Mouse (Mus musculus) midbrain, embryonic 10.5 days (tissue): ENCODE measurements around the gene Emc7. TPM values are rescaled to one million over a fixed set of nuclear protein-coding genes. Genes with fewer than 3 reads are reported as not detected.

Experiments
- DNase-seq: peaks from one replicate; pipeline ENCODE4 v3.0.0-alpha.2; 2017; ENCODE audit warnings: low spot score
- H3K27ac ChIP-seq: fragments of 300-500 bp; sonication (generic); replicated peaks from 2 replicates; pipeline ENCODE4 v1.5.1; 2016; ENCODE audit warnings: mild to moderate bottlenecking
- H3K27me3 ChIP-seq: fragments of 300-500 bp; sonication (generic); 2 replicates; pipeline ENCODE4 v1.6.1; 2016; ENCODE audit warnings: low read depth, mild to moderate bottlenecking; ENCODE audit not compliant: poor library complexity, severe bottlenecking
- H3K36me3 ChIP-seq: fragments of 300-500 bp; sonication (generic); 2 replicates; pipeline ENCODE4 v1.6.1; 2016; ENCODE audit warnings: mild to moderate bottlenecking, moderate library complexity
- H3K4me1 ChIP-seq: fragments of 300-500 bp; sonication (generic); 2 replicates; pipeline ENCODE4 v1.6.1; 2016
- H3K4me3 ChIP-seq: fragments of 300-500 bp; sonication (generic); 2 replicates; pipeline ENCODE4 v1.5.1; 2016; ENCODE audit warnings: mild to moderate bottlenecking, moderate library complexity
- H3K9me3 ChIP-seq: fragments of 300-500 bp; sonication (generic); replicated peaks from 2 replicates; pipeline ENCODE4 v1.6.1; 2016; ENCODE audit warnings: mild to moderate bottlenecking
- WGBS: fragments of 180-500 bp; shearing (Covaris S2); methylation state at CpG from one replicate; pipeline ENCODE4 v1.1.7; 2016; 5-methylcytosine and 5-hydroxymethylcytosine counted together
- polyA plus RNA-seq: library from polyadenylated mRNA; unstranded; fragments of >200 nt; fragmentation: Nextera tagmentation; extraction: Ambion mirVana; gene quantifications from 2 replicates; pipeline ENCODE4 v1.2.1, GENCODE M21; 2016

Emc7 gene
- polyA plus RNA-seq, 1 experiment from 2014 or later, result 12.3 TPM

GRCm38 (mm10) chr2:112482533-112483333 lies 27.9 kb downstream of the Emc7 start:
- 80% methylated on average over 5 of the region's 5 CpGs for whole genome bisulfite sequencing
- Histone ChIP-seq H3K4me1 (no peaks in the 10 kb centered on the region), H3K36me3 (no peaks in the 10 kb centered on the region), H3K4me3 (no peak overlapping the region), H3K27ac (no peak overlapping the region), H3K9me3 (no peaks in the 10 kb centered on the region), H3K27me3 (no peaks in the 10 kb centered on the region)
- no peak for DNase-seq

DNA sequence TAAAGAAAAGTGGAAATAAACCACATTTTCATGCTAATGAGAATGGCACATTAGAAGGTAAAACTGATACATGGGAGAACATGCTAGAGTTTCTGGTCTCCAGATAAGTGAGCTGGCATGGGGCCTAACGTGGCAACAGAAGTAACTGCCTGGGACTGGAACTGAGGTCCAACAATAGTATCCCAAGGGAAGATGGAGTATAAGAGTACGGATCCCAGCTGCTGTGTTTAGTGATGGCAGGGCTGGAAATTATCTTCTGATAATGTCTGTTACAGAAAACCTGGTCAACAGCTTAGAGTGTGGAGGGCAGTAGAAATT lies 28.5 kb downstream of the Emc7 start:
- 88% methylated on average over 2 of the region's 2 CpGs for WGBS
- no peaks in the 10 kb centered on the region for H3K27me3 ChIP-seq

GRCm38 (mm10) chr2:112484886-112485285 lies 30.1 kb downstream of the Emc7 start:
- H3K36me3 ChIP-seq, result no peaks in the 10 kb centered on the region
- no peak for DNase-seq
- H3K4me1 ChIP-seq, result no peaks in the 10 kb centered on the region
- no peaks in the 10 kb centered on the region for H3K9me3 ChIP-seq
- 83% methylated on average over 2 of the region's 2 CpGs for WGBS
- H3K27me3 ChIP-seq, result no peaks in the 10 kb centered on the region
- H3K4me3 ChIP-seq, result no peak overlapping the region
- no peak overlapping the region for H3K27ac ChIP-seq

More for the DNA sequence above, 28.5 kb downstream of the Emc7 start:
- Histone ChIP-seq H3K4me1 (no peaks in the 10 kb centered on the region), H3K4me3 (no peak overlapping the region), H3K9me3 (no peaks in the 10 kb centered on the region), H3K36me3 (no peaks in the 10 kb centered on the region), H3K27ac (no peak overlapping the region)
- no peak for DNase-seq

- H3K27ac ChIP-seq, result no peak overlapping the region
- WGBS, result 86% methylated on average over 11 of the region's 11 CpGs
- H3K27me3 ChIP-seq, result no peaks in the 10 kb centered on the region; the same call in 1 of the 2 replicates
- peaks cover 26% of the 10 kb centered on the region for H3K4me1 ChIP-seq
- H3K9me3 ChIP-seq, result no peaks in the 10 kb centered on the region
- no peak for DNase-seq
- no peak overlapping the region for H3K4me3 ChIP-seq
- no peaks in the 10 kb centered on the region for H3K36me3 ChIP-seq
Observed at GRCm38 (mm10) chr2:112490483-112491196, 35.8 kb downstream of the Emc7 start.

GRCm38 (mm10) chr2:112491629-112492028 lies 36.8 kb downstream of the Emc7 start:
- WGBS, result 83% methylated on average over 5 of the region's 5 CpGs
- no peaks in the 10 kb centered on the region; the same call in 1 of the 2 replicates for H3K27me3 ChIP-seq
- no peak for DNase-seq

GRCm38 (mm10) chr2:112492431-112492855 lies 37.6 kb downstream of the Emc7 start:
- Histone ChIP-seq H3K4me1 (peaks cover 26% of the 10 kb centered on the region), H3K27me3 (no peaks in the 10 kb centered on the region; the same call in 1 of the 2 replicates), H3K36me3 (no peaks in the 10 kb centered on the region), H3K4me3 (peak overlapping the region; percentile 77), H3K27ac (peak overlapping the region; percentile 99), H3K9me3 (no peaks in the 10 kb centered on the region)
- 6% methylated on average over 9 of the region's 9 CpGs for WGBS
- no peak for DNase-seq

More at GRCm38 (mm10) chr2:112491629-112492028, 36.8 kb downstream of the Emc7 start:
- Histone ChIP-seq H3K36me3 (no peaks in the 10 kb centered on the region), H3K4me3 (no peak overlapping the region), H3K4me1 (peaks cover 26% of the 10 kb centered on the region), H3K9me3 (no peaks in the 10 kb centered on the region), H3K27ac (no peak overlapping the region)

DNA sequence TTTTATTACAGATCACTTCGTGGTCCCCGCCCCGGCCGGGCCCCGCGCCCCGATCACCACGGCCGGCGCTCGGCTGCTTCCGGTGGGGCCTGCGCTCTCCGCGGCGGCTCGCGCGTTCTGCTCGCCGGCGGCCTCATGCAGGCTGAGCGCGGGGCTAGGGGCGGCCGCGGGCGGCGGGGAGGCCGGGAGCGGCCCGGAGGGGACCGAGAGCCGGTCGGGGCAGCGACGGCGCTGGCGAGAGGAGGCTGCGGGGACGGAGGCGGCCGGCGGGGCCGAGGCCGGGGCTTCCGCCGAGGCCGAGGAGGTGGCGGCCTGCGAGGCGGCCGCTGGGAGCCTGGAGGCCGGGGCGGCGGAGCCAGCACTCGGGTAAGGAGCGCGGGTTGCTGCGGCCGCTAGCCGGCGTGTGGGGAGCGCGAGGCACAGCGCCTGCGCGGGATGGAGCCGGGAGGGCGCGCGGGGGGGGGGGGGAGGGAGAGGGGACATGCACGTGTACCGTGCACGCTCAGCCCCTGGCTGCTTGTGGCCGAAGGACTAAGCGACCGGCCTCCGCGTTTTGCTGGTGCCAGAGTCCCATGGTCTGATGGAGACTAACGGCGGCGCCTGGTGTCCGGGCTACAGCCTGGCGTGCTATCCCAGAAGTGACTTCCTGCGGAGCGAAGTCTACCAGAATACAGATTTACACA lies 38.2 kb downstream of the Emc7 start, which contains the start of gene Aven:
TSS of gene Aven (plus strand) at position 109 of the 683 bp plus-strand sequence.
- whole genome bisulfite sequencing, result under 1% methylated on average over 65 of the region's 87 CpGs
- Histone ChIP-seq H3K9me3 (no peaks in the 10 kb centered on the region), H3K27ac (peak within 1 kb of the TSS; percentile 99), H3K4me1 (peaks cover 26% of the 10 kb centered on the region), H3K4me3 (peak within 1 kb of the TSS; percentile 77), H3K36me3 (no peaks in the 10 kb centered on the region), H3K27me3 (no peaks in the 10 kb centered on the region; the same call in 1 of the 2 replicates)
- DNase-seq, result peak; percentile 91

- peak; percentile 22 for DNase-seq
- Histone ChIP-seq H3K4me3 (peak overlapping the region; percentile 77), H3K36me3 (no peaks in the 10 kb centered on the region), H3K27ac (peak overlapping the region; percentile 99), H3K27me3 (no peaks in the 10 kb centered on the region; the same call in 1 of the 2 replicates), H3K9me3 (no peaks in the 10 kb centered on the region), H3K4me1 (peaks cover 26% of the 10 kb centered on the region)
- 47% methylated on average over 11 of the region's 11 CpGs for WGBS
Observed at GRCm38 (mm10) chr2:112493539-112494260, 38.9 kb downstream of the Emc7 start.

GRCm38 (mm10) chr2:112497851-112498250 lies 43.1 kb downstream of the Emc7 start:
- 71% methylated on average over 7 of the region's 7 CpGs for WGBS
- no peak overlapping the region for H3K4me3 ChIP-seq
- DNase-seq, result no peak
- no peaks in the 10 kb centered on the region for H3K9me3 ChIP-seq
- H3K27me3 ChIP-seq, result no peaks in the 10 kb centered on the region; the same call in 1 of the 2 replicates
- no peaks in the 10 kb centered on the region for H3K36me3 ChIP-seq
- H3K27ac ChIP-seq, result no peak overlapping the region
- H3K4me1 ChIP-seq, result peaks cover 17% of the 10 kb centered on the region

GRCm38 (mm10) chr2:112501209-112501608 lies 46.4 kb downstream of the Emc7 start:
- peaks cover 11% of the 10 kb centered on the region for H3K4me1 ChIP-seq
- no peaks in the 10 kb centered on the region for H3K9me3 ChIP-seq
- 4% methylated on average over 6 of the region's 6 CpGs for WGBS
- H3K27ac ChIP-seq, result 0 out of 2 replicates have a peak overlapping the region, but pooled peaks have one; percentile 10
- no peak overlapping the region for H3K4me3 ChIP-seq
- peak; percentile 68 for DNase-seq
- H3K27me3 ChIP-seq, result no peaks in the 10 kb centered on the region
- no peaks in the 10 kb centered on the region for H3K36me3 ChIP-seq

GRCm38 (mm10) chr2:112503978-112504377 lies 49.2 kb downstream of the Emc7 start:
- Histone ChIP-seq H3K27ac (no peak overlapping the region), H3K4me3 (no peak overlapping the region), H3K36me3 (no peaks in the 10 kb centered on the region), H3K4me1 (peaks cover 17% of the 10 kb centered on the region), H3K27me3 (0 out of 2 replicates have a peak, but pooled peaks cover 6% of the 10 kb centered on the region), H3K9me3 (no peaks in the 10 kb centered on the region)
- no peak for DNase-seq
- WGBS, result 91% methylated on average over 6 of the region's 6 CpGs
